Mouse (Mus musculus) mouse embryonic stem cell (cell line): Measurements from ENCODE around the gene Bbx.

ENCODE experiments used
- in situ Hi-C, 2 experiments: fragments of 300-500 bp; cut with MboI; formaldehyde crosslinking; loops; 1 replicate in 1 of 2; 3 replicates in 1 of 2; pipeline ENCODE4 v1.14.3; 2019 to 2020; ENCODE audit warnings: low sequenced_read_pairs in 2 of 2, low pct_unique_long_range_greater_than_20kb in 1 of 2, mixed read lengths in 1 of 2; ENCODE audit not compliant: unreplicated experiment in 1 of 2

Bbx gene

DNA sequence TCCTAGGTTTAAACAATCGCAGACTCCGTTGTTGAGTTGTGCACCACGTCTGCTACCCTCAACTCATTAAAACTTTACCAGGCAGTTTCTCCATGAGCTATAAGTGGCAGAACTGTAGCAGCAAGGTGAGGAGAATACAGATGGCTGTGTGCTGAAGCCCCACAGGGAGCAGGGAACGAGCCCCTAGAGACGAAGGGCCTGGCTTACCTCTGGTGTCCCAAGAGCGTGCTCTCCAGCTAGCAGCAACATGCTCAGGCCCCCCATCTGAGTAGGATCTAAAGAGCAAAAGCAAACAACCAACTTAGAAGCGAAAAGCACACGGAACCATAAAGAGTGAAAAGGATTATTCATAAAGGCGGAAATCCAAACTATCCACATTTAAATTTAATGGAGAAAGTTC lies 170.0 kb downstream of the Bbx start:
- in situ Hi-C loops, result no loop called here

DNA sequence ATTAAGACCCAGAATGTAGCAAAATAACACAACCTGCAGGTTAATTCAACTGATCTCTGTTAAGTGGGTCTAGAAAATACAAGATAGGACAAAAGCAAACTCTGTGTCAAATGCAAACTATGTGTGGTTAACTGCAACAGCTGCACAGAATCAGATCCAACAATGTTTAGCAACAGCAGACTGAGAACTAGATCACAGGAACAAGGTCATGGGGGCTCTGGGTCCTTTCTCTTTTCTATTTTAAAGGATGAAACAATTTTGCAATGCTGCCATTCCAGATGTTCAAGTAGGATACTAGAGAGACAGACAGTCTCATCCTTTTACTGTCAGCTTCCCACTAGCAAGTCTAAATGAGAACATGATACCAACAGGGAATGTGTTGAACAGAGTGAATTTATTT lies 170.4 kb downstream of the Bbx start:
- in situ Hi-C loops, result no loop called here

DNA sequence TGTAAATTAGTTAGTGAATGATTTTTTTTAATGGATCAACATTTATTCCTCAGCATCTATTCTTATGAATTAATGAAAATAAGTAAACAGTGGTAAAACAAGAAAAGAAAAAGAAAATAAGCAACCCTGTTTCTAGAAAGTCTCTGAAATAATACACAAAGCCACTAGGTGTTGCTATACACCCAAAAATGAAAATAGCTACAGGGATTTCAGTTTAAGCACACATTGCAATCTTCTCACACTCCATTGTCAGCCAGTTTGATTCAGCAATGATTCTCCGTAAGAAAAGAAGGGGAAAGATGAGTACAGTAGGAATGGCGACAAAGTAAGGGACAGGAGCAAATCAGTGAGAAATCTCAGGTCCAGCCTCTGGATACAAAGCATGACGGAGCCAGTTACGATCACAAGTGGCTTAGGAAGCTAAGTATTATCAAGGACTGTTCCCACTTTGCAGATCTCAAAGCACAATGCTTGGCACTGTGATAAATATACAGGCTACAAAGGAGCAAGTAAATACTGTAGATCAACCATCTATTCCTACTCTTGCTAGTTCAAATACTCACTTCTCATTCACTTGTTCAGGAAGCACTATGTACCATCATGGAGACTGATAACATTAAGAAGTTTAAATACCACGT lies 177.5 kb downstream of the Bbx start:
- in situ Hi-C loops, result no loop called here

DNA sequence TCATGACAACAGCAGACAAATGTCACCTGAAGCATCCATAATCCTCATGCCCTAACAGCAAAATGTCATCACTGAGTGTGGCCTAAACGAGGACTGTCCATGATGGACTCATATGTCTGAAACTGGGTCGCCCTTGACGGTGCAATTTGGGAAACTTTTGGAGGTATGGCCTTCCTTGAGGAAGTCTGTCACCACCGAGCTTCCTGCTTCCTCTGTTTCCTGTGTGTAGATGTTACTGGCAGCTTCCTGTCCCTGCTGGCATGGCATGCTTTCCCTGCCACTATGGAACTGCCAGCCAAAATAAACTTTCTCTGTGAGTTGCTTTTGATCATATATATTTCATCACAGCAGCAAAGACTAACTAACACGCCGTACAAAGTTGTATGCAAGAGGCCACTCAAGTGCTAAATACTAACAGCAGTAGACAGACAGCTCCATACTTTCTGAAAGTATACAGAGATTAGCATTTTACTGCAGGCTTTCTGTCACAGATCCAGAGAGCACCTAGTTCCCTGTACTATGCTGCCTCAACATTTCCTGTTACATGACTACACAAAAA lies 180.7 kb downstream of the Bbx start:
- in situ Hi-C loops, result no loop called here

DNA sequence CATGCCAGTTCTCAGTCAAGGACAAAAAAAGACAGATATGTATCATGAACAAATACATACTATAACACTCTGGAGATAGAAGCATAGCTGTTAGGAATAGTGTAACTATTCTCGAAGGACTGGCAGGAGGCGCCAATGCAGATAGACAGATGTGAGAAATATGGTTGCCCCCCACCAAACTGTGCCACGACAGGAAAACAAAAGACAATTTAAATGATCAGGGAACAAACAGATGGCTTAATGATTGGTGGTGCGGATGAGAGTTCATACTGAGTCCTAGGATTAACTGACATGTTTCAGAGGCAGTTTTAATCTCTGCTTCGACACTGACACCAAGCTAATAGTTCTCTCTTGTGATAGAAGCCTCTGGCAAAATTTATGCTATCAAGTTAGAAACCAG lies 181.7 kb downstream of the Bbx start:
- in situ Hi-C loops, result no loop called here

DNA sequence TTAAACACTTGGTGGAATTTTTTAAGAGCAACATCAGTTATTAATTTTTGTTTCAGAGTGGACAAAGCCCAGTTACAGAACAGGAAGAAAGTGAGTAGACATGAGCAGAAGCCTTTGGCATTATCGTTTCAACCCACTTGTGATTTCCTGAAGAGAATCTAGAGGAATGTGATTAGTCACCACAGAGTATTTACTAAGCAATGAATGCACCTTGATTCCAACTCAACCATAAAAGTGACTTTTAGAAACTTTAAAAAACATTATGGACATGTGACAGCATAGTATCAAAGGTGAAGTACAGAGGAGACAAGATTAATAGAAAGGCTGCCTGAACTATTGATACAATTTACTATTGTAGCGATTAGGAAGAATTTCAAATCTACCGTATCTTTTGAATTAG lies 183.2 kb downstream of the Bbx start:
- in situ Hi-C loops, result no loop called here

DNA sequence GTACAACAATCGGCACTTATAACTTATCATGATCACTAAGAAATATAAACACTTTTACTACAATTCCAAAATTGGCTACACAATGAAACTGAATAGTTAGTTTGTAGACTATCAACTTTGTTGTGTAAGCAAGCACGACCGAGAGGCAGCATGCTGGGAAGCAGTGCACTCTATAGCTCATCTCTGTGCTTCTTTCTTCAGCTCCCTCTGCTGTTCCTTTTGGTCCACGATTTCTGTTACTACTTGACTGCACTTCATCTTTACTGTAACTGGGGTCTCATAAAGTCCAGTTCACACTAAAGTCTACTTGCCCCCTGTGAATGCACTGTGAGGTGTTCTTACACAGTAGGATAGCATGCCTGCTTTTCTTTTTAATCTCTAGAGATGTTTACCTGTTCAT lies 189.7 kb downstream of the Bbx start:
- in situ Hi-C loops, result no loop called here

DNA sequence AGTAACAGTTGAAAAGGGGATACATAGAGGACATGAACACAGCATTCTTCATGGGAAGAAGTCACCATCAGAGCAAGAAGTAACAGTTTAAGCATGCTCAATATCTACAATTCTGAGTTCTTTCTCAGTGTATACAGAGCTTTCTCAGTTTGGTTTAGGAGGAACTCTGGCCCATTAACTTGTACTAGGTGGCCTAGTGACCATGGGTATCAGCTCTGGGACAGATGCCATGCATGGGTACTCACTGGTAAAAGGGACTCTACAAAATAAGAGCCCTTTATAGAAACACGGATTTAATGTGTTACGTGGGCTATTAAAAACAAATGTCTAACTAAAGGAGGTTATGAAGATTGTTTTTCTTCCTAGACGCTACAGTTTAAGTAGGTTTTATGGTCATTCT lies 190.6 kb downstream of the Bbx start:
- in situ Hi-C loops, result no loop called here

DNA sequence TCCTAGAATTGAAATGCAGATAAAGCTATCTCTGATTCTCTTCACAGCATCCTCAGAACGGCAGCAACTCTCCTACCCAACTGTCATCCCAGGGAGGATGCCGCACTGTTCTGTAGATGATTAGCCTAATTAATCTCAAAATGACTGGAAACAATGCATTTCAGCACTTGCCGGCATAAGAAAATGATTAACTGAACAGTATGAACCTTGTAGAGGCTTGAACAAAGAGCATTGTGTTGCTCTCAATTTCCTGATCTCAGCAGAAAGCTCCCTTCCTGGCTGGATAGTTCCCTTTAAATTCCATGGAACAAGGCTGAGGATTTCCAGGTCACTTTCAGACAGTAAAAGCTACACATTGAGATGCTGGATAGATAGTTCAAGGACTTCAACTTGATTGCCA lies 197.0 kb downstream of the Bbx start:
- in situ Hi-C loops, result no loop called here

DNA sequence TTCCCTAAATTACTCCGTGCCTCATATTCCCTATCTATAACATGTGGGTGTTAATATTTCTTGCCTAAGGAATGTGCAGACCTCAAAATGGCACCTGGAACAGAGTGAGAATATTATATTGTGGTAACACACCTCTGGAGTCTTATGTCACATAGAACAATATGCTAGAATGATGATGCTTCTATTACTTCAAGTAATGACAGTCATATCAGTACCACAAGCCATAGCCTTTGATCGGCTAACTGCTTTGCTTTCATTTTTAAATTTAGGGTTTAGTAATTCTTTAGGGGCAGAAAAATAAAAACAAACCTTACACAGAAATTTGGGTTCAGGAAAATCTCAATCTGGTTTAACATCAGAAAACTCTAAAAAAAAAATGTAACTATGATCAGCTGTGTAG lies 201.6 kb downstream of the Bbx start:
- in situ Hi-C loops, result no loop called here

DNA sequence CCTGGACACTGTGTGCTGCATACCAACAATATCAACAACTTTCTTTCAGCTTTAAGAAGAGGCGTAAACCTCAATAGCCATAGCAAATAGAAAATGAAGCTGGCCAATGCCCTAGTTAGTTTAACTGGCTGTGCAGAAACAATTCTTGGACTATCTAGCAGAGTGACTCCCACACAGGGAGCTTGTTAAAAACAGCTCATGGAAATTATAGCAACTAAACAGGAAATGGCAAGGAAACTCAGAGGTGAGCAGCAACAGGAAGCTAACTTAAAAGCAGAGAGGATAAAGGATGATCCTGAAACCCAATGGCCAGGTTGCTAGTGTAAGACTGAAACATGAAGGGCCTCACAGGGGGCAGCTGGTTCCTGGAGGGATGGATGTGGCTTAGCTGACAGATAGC lies 203.4 kb downstream of the Bbx start:
- in situ Hi-C loops, result no loop called here

DNA sequence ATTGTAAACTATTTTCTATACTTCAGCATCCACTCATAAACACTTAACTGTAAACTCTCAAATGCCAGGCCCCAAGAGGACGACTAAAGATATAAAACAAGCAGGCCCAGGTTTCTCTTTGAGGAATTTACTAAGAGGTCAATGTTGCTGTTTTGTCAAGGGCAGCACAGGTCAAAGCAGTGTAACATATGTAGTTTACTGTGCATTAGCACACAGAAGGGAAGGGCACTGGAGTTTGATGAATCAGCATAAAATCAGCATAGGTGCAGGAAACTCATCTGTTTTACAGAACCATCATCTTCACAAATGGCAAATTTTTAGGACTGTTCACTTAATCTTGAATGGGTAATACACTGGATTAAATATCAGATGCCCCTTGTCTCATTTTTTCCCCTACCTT lies 205.9 kb downstream of the Bbx start:
- in situ Hi-C loops, result no loop called here

DNA sequence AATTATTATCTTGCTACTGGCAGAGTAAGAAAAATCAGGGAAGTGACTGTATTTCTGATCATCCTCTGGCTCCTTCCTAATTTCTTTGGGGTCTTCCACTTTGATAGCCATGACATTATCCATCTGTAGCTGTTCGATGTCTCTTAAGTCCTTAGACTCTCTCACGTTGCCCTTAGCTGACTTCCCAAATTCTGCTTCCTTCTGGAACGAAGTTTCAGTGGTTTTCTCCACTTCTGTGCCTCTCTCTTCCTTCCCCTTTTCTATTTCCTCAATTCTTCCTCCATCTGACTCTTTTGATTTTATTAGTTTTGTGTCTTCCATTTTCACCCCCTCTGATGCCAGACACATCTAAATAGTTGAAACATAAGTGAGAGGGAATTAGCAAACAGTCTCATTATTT lies 207.2 kb downstream of the Bbx start:
- in situ Hi-C loops, result no loop called here

DNA sequence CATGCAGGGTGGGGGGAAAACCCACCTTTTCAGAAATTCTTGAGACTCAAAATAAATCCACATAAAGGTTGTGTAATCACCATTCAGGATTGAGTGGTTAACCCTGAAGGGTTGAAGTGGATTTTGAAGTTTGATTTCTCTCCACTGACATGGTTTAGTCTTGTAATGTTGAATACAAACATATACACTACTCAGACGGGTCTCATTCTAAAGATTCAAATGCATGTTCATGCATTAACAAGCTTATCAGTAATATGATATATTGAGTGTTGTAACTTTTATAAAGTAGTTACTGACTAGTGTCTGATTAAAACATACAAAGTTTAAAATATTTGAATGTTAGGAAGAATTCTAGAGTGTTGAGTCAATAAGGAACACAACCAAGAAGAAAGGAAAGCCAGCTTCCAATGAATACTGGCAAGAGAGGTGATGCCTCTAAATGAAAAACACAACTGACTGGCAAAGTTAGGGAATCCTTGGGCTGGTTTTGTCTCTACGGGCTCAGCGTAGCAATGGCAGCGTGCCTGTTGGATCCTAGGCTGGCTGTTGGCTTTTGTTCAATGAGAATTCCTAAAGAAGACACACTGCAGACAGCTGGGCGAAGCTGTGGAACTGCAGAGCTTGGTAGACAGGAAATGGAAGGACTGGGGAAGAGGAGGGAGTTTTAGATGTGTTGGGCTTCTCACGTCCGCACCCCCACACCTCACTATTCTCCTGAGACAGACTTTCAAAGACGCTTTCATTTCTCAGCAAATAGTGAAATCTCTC lies 211.3 kb downstream of the Bbx start:
- in situ Hi-C loops, result no loop called here

DNA sequence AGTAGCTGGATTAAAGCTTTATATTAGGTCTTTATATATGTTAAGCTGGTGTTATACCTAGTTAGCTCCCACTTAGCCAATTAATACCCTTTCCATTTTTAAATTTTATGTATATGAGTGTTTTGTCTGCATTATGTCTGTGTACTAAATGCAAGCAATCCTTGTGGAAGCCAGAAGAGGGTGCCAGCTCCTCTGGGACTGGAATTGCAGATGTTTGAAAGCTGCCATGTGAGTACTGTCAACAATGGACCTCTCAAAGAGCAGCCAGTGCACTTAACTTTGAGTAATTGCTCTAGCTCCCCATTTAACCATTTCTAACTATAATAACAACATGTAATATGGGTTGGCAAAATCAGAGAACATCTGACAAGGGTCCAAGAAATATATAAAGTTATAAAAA lies 215.1 kb downstream of the Bbx start:
- in situ Hi-C loops, result no loop called here

DNA sequence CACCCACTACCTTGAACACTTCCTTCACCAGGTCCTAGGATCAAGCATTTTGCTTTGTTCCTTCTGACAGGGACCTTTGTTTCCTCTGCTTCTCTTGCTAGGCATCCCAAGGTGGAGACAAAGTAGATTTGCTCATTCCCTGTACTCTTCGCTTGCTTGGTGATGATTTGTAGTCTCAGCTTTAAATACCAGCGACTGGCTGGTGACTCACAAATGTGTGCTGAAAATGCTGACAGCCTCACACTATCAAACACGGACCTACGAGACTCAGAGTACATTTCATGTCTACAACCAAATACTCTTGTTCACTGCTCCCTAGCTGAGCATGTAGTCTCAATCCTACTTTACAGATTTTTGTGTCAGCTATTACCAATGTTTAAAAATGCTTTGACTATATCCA lies 220.5 kb downstream of the Bbx start:
- in situ Hi-C loops, result no loop called here

DNA sequence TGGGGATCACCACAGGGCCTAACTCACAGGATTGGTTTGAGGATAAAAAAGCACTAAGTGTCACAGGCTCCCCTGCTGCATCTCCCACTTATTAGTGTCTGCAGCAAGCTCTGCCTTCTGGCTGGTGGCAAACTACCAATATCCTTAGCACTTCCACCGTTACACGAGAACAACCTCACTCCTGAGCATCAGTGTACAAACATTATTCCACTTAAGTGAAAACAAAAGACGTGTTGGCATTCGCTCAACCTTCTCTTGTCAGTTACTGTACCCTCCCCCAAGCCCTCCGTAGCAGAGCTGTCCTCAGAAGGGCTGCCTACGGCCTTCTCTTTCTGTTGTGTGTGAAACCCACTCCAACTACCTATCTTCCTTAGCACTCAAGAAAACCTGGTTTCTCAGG lies 221.0 kb downstream of the Bbx start:
- in situ Hi-C loops, result no loop called here

DNA sequence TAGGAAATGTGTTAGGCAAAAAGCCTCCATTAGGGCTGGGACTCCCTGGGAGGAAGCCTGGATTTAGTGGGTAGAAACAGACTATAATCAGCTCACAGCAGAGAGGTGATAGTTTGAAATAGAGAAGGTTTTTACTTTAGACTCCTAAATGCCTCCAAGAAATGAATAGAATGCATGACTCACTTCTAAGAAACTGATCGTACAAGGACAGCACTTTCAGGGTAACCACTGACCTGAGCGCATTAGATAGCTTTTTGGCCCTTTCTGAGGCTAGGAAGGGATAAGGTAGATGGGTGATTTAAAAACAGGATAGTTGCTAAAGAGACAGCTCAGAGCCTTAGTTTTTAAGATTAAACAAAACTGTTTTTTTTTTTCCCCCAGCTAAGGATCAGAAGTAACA lies 221.4 kb downstream of the Bbx start:
- in situ Hi-C loops, result no loop called here

DNA sequence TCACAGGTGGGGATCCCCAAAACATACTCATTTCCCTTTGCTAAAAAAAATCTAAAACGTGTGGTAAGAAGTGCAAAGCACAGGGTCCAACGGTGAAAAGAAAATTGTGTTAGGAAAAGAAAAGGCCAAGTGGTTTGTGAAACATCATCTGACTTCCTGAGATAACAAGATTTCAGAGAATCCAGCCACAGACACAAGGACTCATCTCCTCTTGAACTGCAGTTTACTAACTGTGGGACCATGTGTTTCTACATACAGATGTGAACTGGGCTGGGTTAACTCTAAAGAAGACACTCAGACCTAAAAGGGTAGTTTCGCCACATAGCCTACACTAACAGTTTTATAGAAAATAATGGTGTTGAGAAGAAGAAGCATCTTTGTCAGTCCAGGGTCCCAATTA lies 227.2 kb downstream of the Bbx start:
- in situ Hi-C loops, result no loop called here

DNA sequence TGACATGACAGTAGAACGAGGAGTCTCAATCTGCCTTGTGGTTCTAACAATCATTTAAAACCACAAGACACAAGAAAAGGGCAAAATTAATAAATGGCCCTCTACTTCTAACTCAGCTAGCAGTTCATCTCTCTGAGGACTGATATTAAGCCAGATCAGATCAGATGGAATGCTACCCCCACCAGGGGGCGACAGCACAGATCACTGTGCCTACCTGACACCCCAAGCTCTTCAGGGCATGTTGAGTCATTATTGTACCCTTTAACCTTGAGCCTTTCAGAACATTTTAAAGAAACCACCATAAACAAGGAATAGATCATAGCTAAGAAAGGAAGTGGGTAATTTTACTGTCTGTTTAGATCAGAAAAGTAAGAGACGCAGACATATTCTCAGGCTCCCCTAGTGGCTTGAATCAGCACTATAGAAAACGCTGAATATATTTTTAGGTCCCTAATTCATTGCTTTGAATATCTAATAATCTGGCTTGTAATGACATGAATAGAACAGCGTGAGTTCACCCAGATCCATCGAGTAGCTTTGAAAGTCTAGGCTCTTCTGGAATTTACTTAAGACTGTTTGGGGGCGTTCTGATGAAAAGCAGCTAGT lies 230.5 kb downstream of the Bbx start:
- in situ Hi-C loops, result no loop called here
